Comparison of ENCODE assay signal across 22 mouse cellular contexts in the genomic region with DNA sequence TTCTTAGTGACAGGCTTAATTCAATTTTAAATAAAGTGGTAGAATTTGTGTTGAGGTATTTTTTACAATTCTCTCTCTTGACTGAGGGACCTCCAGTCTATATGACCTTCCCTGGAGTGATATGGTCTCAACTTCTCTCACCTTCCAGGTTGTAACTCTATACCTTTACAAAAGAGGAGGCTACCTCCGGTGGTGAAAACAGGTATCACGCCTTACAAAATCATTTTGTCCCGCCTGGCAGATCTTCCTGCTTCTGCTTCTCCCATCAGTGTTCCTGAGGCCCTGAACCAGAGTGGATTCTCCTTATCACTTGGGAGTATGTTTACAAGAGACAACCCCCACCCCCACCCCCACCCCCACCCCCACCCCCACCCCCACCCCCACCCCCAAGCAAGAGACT. TPM values are rescaled to one million over a fixed set of nuclear protein-coding genes. Genes with fewer than 3 reads are reported as not detected.
DNase-seq lines count a peak whose midpoint lies in the region; ATAC-seq and TF ChIP-seq lines count a peak whose summit lies in the region.
"Had no signal": no experiment of that assay in that cellular context is flagged by ENCODE, and none has a peak within 500 bp of the region (broad histone marks: within the 10 kb centered on the region; RNA-seq: fewer than 3 reads in every experiment).

No protein-coding gene starts in this region.

- CTCF ChIA-PET in Patski (lab: Charles Lee) = no interaction called here

- peak; percentile 49 for TF ChIP-seq CTCF in intestine, postnatal 0 days (IDR thresholded peaks at IDR 0.05; ENCODE audit: low read depth)
- TF ChIP-seq CTCF in spleen, adult 2 months (IDR thresholded peaks at IDR 0.05; ENCODE audit: extremely low read depth, insufficient read depth, insufficient read length, insufficient replicate concordance) = 0 out of 2 replicates have a peak, but pooled peaks have one; percentile 5
- peak; percentile 32 for TF ChIP-seq CTCF in Patski (IDR thresholded peaks at IDR 0.05)

- in situ Hi-C loops in Patski (cut with MboI; ENCODE audit: low pct_unique_long_range_greater_than_20kb) = no loop called here

- no peak overlapping the region for H3K4me3 ChIP-seq in intestine, postnatal 0 days (ENCODE audit: low read depth, low read length)
- H3K4me3 ChIP-seq in intestine, embryonic 16.5 days (ENCODE audit: low read length) = no peak overlapping the region
- H3K4me3 ChIP-seq in spleen, adult 2 months (ENCODE audit: extremely low read depth, insufficient read depth, insufficient read length) = no peak overlapping the region
- H3K4me3 ChIP-seq: erythroblast, embryonic 14.5 days; heart, embryonic 10.5 days had no signal

- H3K4me1 ChIP-seq in intestine, postnatal 0 days (replicated peaks; ENCODE audit: control insufficient read depth, insufficient read depth, low read length) = no peaks in the 10 kb centered on the region
- H3K4me1 ChIP-seq in intestine, embryonic 16.5 days (ENCODE audit: control insufficient read depth, insufficient read depth, low read length) = no peaks in the 10 kb centered on the region
- no peaks in the 10 kb centered on the region for H3K4me1 ChIP-seq in spleen, adult 2 months (ENCODE audit: control insufficient read depth, insufficient read depth, insufficient read length)
- H3K4me1 ChIP-seq: heart, embryonic 10.5 days had no signal

- no peak for ATAC-seq in intestine, postnatal 0 days
- ATAC-seq in intestine, embryonic 16.5 days = no peak
- ATAC-seq in Patski = no peak
- ATAC-seq in granulocyte monocyte progenitor cell, adult 5-6 weeks (replicated peaks; ENCODE audit: poor library complexity, severe bottlenecking) = no peak
- ATAC-seq: forebrain, postnatal 0 days had no signal

- peaks cover 20% of the 10 kb centered on the region; the same call in 1 of the 2 replicates for H3K27me3 ChIP-seq in intestine, postnatal 0 days (replicated peaks; ENCODE audit: control insufficient read depth, insufficient read depth, low read length)
- 0 out of 2 replicates have a peak, but pooled peaks cover 3% of the 10 kb centered on the region for H3K27me3 ChIP-seq in intestine, embryonic 16.5 days (replicated peaks; ENCODE audit: control insufficient read depth, insufficient read depth, low read length)
- no peaks in the 10 kb centered on the region; the same call in 1 of the 2 replicates for H3K27me3 ChIP-seq in spleen, adult 2 months (ENCODE audit: control insufficient read depth, insufficient read depth, low read length)
- H3K27me3 ChIP-seq in Patski = peaks cover 56% of the 10 kb centered on the region

- POLR2A ChIA-PET in Patski (lab: Charles Lee) = no interaction called here

- WGBS in intestine, postnatal 0 days = 20% methylated on average over 3 of the region's 3 CpGs
- 36% methylated on average over 3 of the region's 3 CpGs for WGBS in intestine, embryonic 16.5 days
- WGBS in spleen, adult 2 months = 49% methylated on average over 3 of the region's 3 CpGs

- no peak overlapping the region for H3K27ac ChIP-seq in intestine, postnatal 0 days (ENCODE audit: low read depth, low read length)
- H3K27ac ChIP-seq in intestine, embryonic 16.5 days (ENCODE audit: low read length) = no peak overlapping the region
- no peak overlapping the region for H3K27ac ChIP-seq in spleen, adult 2 months (ENCODE audit: insufficient read depth, low read length)
- H3K27ac ChIP-seq: heart, embryonic 10.5 days had no signal

- no peak for TF ChIP-seq POLR2A in spleen, adult 2 months (IDR thresholded peaks at IDR 0.05; ENCODE audit: low read depth, low read length)

- no peak overlapping the region for H3K9ac ChIP-seq in intestine, postnatal 0 days (ENCODE audit: low read depth, low read length)
- H3K9ac ChIP-seq in intestine, embryonic 16.5 days (ENCODE audit: low read depth, low read length) = no peak overlapping the region
- H3K9ac ChIP-seq: forebrain, postnatal 0 days had no signal

- H3K36me3 ChIP-seq in intestine, postnatal 0 days (ENCODE audit: control insufficient read depth, insufficient read depth) = no peaks in the 10 kb centered on the region
- H3K36me3 ChIP-seq in intestine, embryonic 16.5 days (ENCODE audit: control insufficient read depth, insufficient read depth, low read length) = no peaks in the 10 kb centered on the region
- no peaks in the 10 kb centered on the region for H3K36me3 ChIP-seq in spleen, adult 2 months (ENCODE audit: control insufficient read depth, insufficient read depth, low read length)
- H3K36me3 ChIP-seq: heart, embryonic 10.5 days had no signal

- H3K9me3 ChIP-seq in intestine, postnatal 0 days (ENCODE audit: control insufficient read depth) = no peaks in the 10 kb centered on the region
- no peaks in the 10 kb centered on the region for H3K9me3 ChIP-seq in intestine, embryonic 16.5 days (ENCODE audit: control insufficient read depth, low read length)
- H3K9me3 ChIP-seq: heart, embryonic 10.5 days had no signal

- no peak overlapping the region for H3K4me2 ChIP-seq in intestine, postnatal 0 days (replicated peaks; ENCODE audit: low read depth)
- H3K4me2 ChIP-seq in intestine, embryonic 16.5 days (ENCODE audit: low read depth, low read length) = no peak overlapping the region

- DNase-seq in spleen, adult 2 months (ENCODE audit: low read depth in 1 of 2, low spot score in 2 of 2) = no peak
- DNase-seq in spleen, postnatal 14 days (ENCODE audit: low spot score in 2 of 2) = no peak
- no peak for DNase-seq in Patski (ENCODE audit: low read depth, low spot score)
- peak; percentile 45 for DNase-seq in thymus, postnatal 4 days
- DNase-seq: forebrain, postnatal 0 days; gastrocnemius, postnatal 10 days; heart, postnatal 36 days; kidney, postnatal 10 days; right cerebral cortex, postnatal 14 days had no signal

RNA-seq across cellular contexts. Expression of a gene that starts 2.9 kb away (rescaled TPM):
- not detected in 2 replicates for polyA plus RNA-seq in intestine, postnatal 0 days (2015; fragmentation: Nextera tagmentation; extraction: Ambion mirVana)
- polyA plus RNA-seq in intestine, embryonic 16.5 days (2015; fragmentation: Nextera tagmentation; extraction: Ambion mirVana) = 0.07 TPM in 1 of 2 replicates, not detected in the other
- not detected in 2 replicates for polyA plus RNA-seq in spleen, adult 2 months (2012; rRNA removed)
- polyA plus RNA-seq in Patski (2021) = not detected
- total RNA-seq in granulocyte monocyte progenitor cell, adult 5-6 weeks (2014; fragmentation: Nextera tagmentation) = not detected in 2 replicates
- total RNA-seq in granulocyte monocyte progenitor cell, adult 5-6 weeks (2017) = not detected in 2 replicates
- total RNA-seq: adrenal gland, postnatal 4 days; forebrain, postnatal 0 days; gastrocnemius, postnatal 10 days; heart, postnatal 36 days; layer of hippocampus, postnatal 10 days; megakaryocyte progenitor cell, adult 5-6 weeks had no signal
- polyA plus RNA-seq: erythroblast, embryonic 14.5 days; intestine, embryonic 14.5 days; liver, embryonic 16.5 days; urinary bladder, adult 2 months had no signal

RNA-seq across cellular contexts. Expression of a gene that starts 5.8 kb away (rescaled TPM):
- 4.4 TPM in 2 replicates for polyA plus RNA-seq in intestine, postnatal 0 days (2015; fragmentation: Nextera tagmentation; extraction: Ambion mirVana)
- polyA plus RNA-seq in intestine, embryonic 16.5 days (2015; fragmentation: Nextera tagmentation; extraction: Ambion mirVana) = 6.0 and 6.2 TPM in 2 replicates
- polyA plus RNA-seq in spleen, adult 2 months (2012; rRNA removed) = 3.6 and 4.7 TPM in 2 replicates
- 4.3 TPM for polyA plus RNA-seq in Patski (2021)
- total RNA-seq in granulocyte monocyte progenitor cell, adult 5-6 weeks (2014; fragmentation: Nextera tagmentation) = 5.3 and 10.0 TPM in 2 replicates
- 9.8 and 10.0 TPM in 2 replicates for total RNA-seq in granulocyte monocyte progenitor cell, adult 5-6 weeks (2017)
- polyA plus RNA-seq: erythroblast, embryonic 14.5 days had no signal

RNA-seq across cellular contexts. Expression of a gene that starts 29.4 kb away (rescaled TPM):
- 82.8 and 89.1 TPM in 2 replicates for polyA plus RNA-seq in intestine, postnatal 0 days (2015; fragmentation: Nextera tagmentation; extraction: Ambion mirVana)
- polyA plus RNA-seq in intestine, embryonic 16.5 days (2015; fragmentation: Nextera tagmentation; extraction: Ambion mirVana) = 128 and 135 TPM in 2 replicates
- polyA plus RNA-seq in spleen, adult 2 months (2012; rRNA removed) = 7.2 and 8.5 TPM in 2 replicates
- 71.4 TPM for polyA plus RNA-seq in Patski (2021)
- 197 and 221 TPM in 2 replicates for total RNA-seq in granulocyte monocyte progenitor cell, adult 5-6 weeks (2014; fragmentation: Nextera tagmentation)
- total RNA-seq in granulocyte monocyte progenitor cell, adult 5-6 weeks (2017) = 146 and 170 TPM in 2 replicates

RNA-seq across cellular contexts. Expression of a gene that starts 49.3 kb away (rescaled TPM):
- not detected in 2 replicates for polyA plus RNA-seq in intestine, postnatal 0 days (2015; fragmentation: Nextera tagmentation; extraction: Ambion mirVana)
- not detected in 2 replicates for polyA plus RNA-seq in intestine, embryonic 16.5 days (2015; fragmentation: Nextera tagmentation; extraction: Ambion mirVana)
- not detected in 2 replicates for polyA plus RNA-seq in spleen, adult 2 months (2012; rRNA removed)
- 0.05 TPM for polyA plus RNA-seq in Patski (2021)
- 0.88 TPM in 1 of 2 replicates, not detected in the other for total RNA-seq in granulocyte monocyte progenitor cell, adult 5-6 weeks (2014; fragmentation: Nextera tagmentation)
- total RNA-seq in granulocyte monocyte progenitor cell, adult 5-6 weeks (2017) = 1.7 TPM in 1 of 2 replicates, not detected in the other
- total RNA-seq: adrenal gland, postnatal 4 days; gastrocnemius, postnatal 10 days; heart, postnatal 36 days; layer of hippocampus, postnatal 10 days; megakaryocyte progenitor cell, adult 5-6 weeks had no signal
- polyA plus RNA-seq: erythroblast, embryonic 14.5 days; forebrain, postnatal 0 days; heart, embryonic 10.5 days; intestine, embryonic 14.5 days; liver, embryonic 16.5 days; urinary bladder, adult 2 months had no signal

RNA-seq across cellular contexts. Expression of a gene that starts 51.6 kb away (rescaled TPM):
- not detected in 2 replicates for polyA plus RNA-seq in intestine, postnatal 0 days (2015; fragmentation: Nextera tagmentation; extraction: Ambion mirVana)
- not detected in 2 replicates for polyA plus RNA-seq in intestine, embryonic 16.5 days (2015; fragmentation: Nextera tagmentation; extraction: Ambion mirVana)
- polyA plus RNA-seq in spleen, adult 2 months (2012; rRNA removed) = not detected in 2 replicates
- polyA plus RNA-seq in Patski (2021) = 0.17 TPM
- not detected in 2 replicates for total RNA-seq in granulocyte monocyte progenitor cell, adult 5-6 weeks (2014; fragmentation: Nextera tagmentation)
- total RNA-seq in granulocyte monocyte progenitor cell, adult 5-6 weeks (2017) = not detected in 2 replicates
- total RNA-seq: adrenal gland, postnatal 4 days; gastrocnemius, postnatal 10 days; heart, postnatal 36 days; layer of hippocampus, postnatal 10 days; left cerebral cortex, postnatal 36 days; megakaryocyte progenitor cell, adult 5-6 weeks had no signal
- polyA plus RNA-seq: cortical plate, adult 2 months; erythroblast, embryonic 14.5 days; forebrain, postnatal 0 days; heart, embryonic 10.5 days; intestine, embryonic 14.5 days; liver, embryonic 16.5 days; urinary bladder, adult 2 months had no signal
